Comparison of ENCODE assay signal across 8 mouse cellular contexts in genomic region chrX:6172136-6172822, GRCm38 (mm10). TPM values are rescaled to one million over a fixed set of nuclear protein-coding genes. Genes with fewer than 3 reads are reported as not detected.
DNase-seq lines count a peak whose midpoint lies in the region; ATAC-seq lines count a peak whose summit lies in the region.
"Not testable (repeated sequence)": the region's sequence is repeated elsewhere in the genome, so short reads cannot be mapped to it uniquely, and the experiment has no call there.
"Had no signal": no experiment of that assay in that cellular context is flagged by ENCODE, and none has a peak within 500 bp of the region (broad histone marks: within the 10 kb centered on the region; RNA-seq: fewer than 3 reads in every experiment).

No protein-coding gene starts in this region.

- not testable (repeated sequence) for H3K36me3 ChIP-seq in embryonic facial prominence, embryonic 12.5 days; hindbrain, embryonic 14.5 days (replicated peaks; ENCODE audit: control insufficient read depth, insufficient read depth); lung, embryonic 16.5 days (ENCODE audit: control insufficient read depth, insufficient read depth, low read length); neural tube, embryonic 13.5 days

- H3K27me3 ChIP-seq in embryonic facial prominence, embryonic 12.5 days; hindbrain, embryonic 14.5 days (ENCODE audit: control insufficient read depth, insufficient read depth, low read length); lung, embryonic 16.5 days (ENCODE audit: control insufficient read depth, insufficient read depth, low read depth, low read length); neural tube, embryonic 13.5 days: not testable (repeated sequence)

- H3K27ac ChIP-seq in embryonic facial prominence, embryonic 12.5 days; lung, embryonic 16.5 days (ENCODE audit: low read length): not testable (repeated sequence)
- peak overlapping the region; percentile 75 for H3K27ac ChIP-seq in hindbrain, embryonic 14.5 days
- H3K27ac ChIP-seq in neural tube, embryonic 13.5 days (replicated peaks), result peak overlapping the region; percentile 76

- 20% methylated on average over 22 of the region's 64 CpGs for WGBS in embryonic facial prominence, embryonic 12.5 days
- 10% methylated on average over 8 of the region's 64 CpGs for WGBS in hindbrain, embryonic 14.5 days
- WGBS in lung, embryonic 16.5 days, result 10% methylated on average over 2 of the region's 64 CpGs
- 22% methylated on average over 19 of the region's 64 CpGs for WGBS in neural tube, embryonic 13.5 days

- H3K9ac ChIP-seq in embryonic facial prominence, embryonic 12.5 days; lung, embryonic 16.5 days (ENCODE audit: low read length): not testable (repeated sequence)
- H3K9ac ChIP-seq in hindbrain, embryonic 14.5 days, result peak overlapping the region; percentile 54
- peak overlapping the region; percentile 60 for H3K9ac ChIP-seq in neural tube, embryonic 13.5 days

- peak; percentile 67 for ATAC-seq in embryonic facial prominence, embryonic 12.5 days (ENCODE audit: insufficient number of reproducible peaks, insufficient read depth, low FRiP score, low TSS enrichment)
- ATAC-seq in granulocyte monocyte progenitor cell, adult 5-6 weeks (replicated peaks; ENCODE audit: poor library complexity, severe bottlenecking), result peak; percentile 35
- peak; percentile 65 for ATAC-seq in hindbrain, embryonic 14.5 days (ENCODE audit: low FRiP score)
- ATAC-seq in lung, embryonic 16.5 days (ENCODE audit: low read depth), result peak; percentile 69
- peak; percentile 73 for ATAC-seq in neural tube, embryonic 13.5 days (ENCODE audit: low read depth)

- H3K4me1 ChIP-seq in embryonic facial prominence, embryonic 12.5 days; hindbrain, embryonic 14.5 days (replicated peaks; ENCODE audit: control insufficient read depth, insufficient read depth, low read length); lung, embryonic 16.5 days (replicated peaks; ENCODE audit: control insufficient read depth, insufficient read depth, low read length): not testable (repeated sequence)
- H3K4me1 ChIP-seq in neural tube, embryonic 13.5 days (replicated peaks), result peaks cover 17% of the 10 kb centered on the region; the same call in 1 of the 2 replicates

- not testable (repeated sequence) for H3K9me3 ChIP-seq in embryonic facial prominence, embryonic 12.5 days; hindbrain, embryonic 14.5 days (ENCODE audit: control insufficient read depth, low read length); lung, embryonic 16.5 days (ENCODE audit: control insufficient read depth, low read length); neural tube, embryonic 13.5 days

- DNase-seq in brain, adult 2 months (ENCODE audit: low read depth, low spot score), result peak; percentile 3
- DNase-seq in hindbrain, embryonic 14.5 days (ENCODE audit: low spot score), result not testable (repeated sequence)
- DNase-seq in kidney, postnatal 4 days, result peak; percentile 1

- peak overlapping the region; percentile 38 for H3K4me2 ChIP-seq in embryonic facial prominence, embryonic 12.5 days (replicated peaks)
- H3K4me2 ChIP-seq in hindbrain, embryonic 14.5 days (replicated peaks), result peak overlapping the region; percentile 55
- peak overlapping the region; percentile 44 for H3K4me2 ChIP-seq in lung, embryonic 16.5 days (ENCODE audit: low read depth, low read length)
- peak overlapping the region; percentile 58 for H3K4me2 ChIP-seq in neural tube, embryonic 13.5 days

- peak overlapping the region; percentile 30 for H3K4me3 ChIP-seq in embryonic facial prominence, embryonic 12.5 days
- H3K4me3 ChIP-seq in hindbrain, embryonic 14.5 days (replicated peaks; ENCODE audit: low read length), result peak overlapping the region; percentile 39
- H3K4me3 ChIP-seq in lung, embryonic 16.5 days (ENCODE audit: low read length), result peak overlapping the region; percentile 26
- H3K4me3 ChIP-seq in neural tube, embryonic 13.5 days, result peak overlapping the region; percentile 39

RNA-seq across cellular contexts. Expression of gene Nudt10, which starts 0.5 kb away (rescaled TPM):
- polyA plus RNA-seq in embryonic facial prominence, embryonic 12.5 days (2016; fragmentation: Nextera tagmentation; extraction: Ambion mirVana), result 10.8 and 11.2 TPM in 2 replicates
- not detected in 2 replicates for total RNA-seq in granulocyte monocyte progenitor cell, adult 5-6 weeks (2014; fragmentation: Nextera tagmentation)
- not detected in 2 replicates for total RNA-seq in granulocyte monocyte progenitor cell, adult 5-6 weeks (2017)
- polyA plus RNA-seq in hindbrain, embryonic 14.5 days (2014; fragmentation: Nextera tagmentation; extraction: Ambion mirVana), result 56.7 and 63.9 TPM in 2 replicates
- 3.6 and 3.7 TPM in 2 replicates for polyA plus RNA-seq in lung, embryonic 16.5 days (2015; fragmentation: Nextera tagmentation; extraction: Ambion mirVana)
- 51.5 and 53.4 TPM in 2 replicates for polyA plus RNA-seq in neural tube, embryonic 13.5 days (2015; fragmentation: Nextera tagmentation; extraction: Ambion mirVana)
- polyA plus RNA-seq: CD4-positive, CD25-positive, alpha-beta regulatory T cell, adult 4 months had no signal
